ENCODE assay signal across 8 mouse cellular contexts in the genomic region with DNA sequence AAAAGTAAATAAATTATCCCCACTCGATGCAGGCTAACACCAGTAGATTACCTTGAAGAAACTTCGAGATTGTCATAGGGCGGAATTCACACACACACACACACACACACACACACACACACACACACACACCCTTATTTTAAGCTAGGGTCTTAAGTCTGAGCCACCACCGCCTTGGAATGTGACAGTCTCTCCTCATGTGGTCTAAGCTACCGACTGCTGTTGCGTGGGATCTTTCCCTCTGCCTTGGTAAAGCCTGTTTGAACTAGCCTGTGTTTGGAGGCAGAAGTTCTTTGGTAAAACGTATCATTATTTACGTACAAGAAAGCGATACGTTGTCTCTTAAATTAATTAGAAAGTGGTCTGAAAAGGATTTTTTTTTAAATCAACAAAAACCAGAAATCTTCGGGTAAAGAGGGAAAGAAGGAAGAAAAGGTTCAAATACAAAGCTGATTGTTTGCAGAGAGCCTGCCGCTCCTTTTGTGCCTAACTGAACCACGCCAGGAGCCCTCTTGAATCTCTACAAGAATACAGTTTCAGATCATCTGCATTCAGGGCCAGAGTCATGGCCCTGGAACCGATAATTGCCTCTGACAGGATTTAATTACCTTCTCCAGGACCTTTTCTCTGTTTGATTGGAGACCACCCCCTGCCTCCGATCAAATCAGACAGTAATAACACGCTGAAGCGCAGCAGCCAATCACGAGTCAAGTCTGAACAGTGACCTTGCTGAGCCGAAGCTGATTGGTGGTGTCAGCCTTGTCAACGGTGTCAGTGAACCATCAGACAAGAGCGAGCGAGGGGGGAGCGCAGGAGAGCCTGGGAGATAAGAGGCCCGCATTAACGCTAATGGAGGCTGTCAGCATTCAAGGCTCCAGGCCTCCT. TPM values are rescaled to one million over a fixed set of nuclear protein-coding genes. Genes with fewer than 3 reads are reported as not detected.
A peak's percentile ranks its signal among the peaks of the same experiment; 100 is the strongest.
DNase-seq lines count a peak whose midpoint lies in the region; ATAC-seq and TF ChIP-seq lines count a peak whose summit lies in the region.

No protein-coding gene starts in this region.

- peak; percentile 89 for DNase-seq in adrenal gland, postnatal 10 days
- peak; percentile 37 to 77 for DNase-seq in cerebellum, postnatal 4 days (ENCODE audit: low spot score in 2 of 2)
- DNase-seq in gastrocnemius, adult 2 months: peak; percentile 86
- DNase-seq in hindbrain, embryonic 14.5 days (ENCODE audit: low spot score): peak; percentile 89
- DNase-seq in layer of hippocampus, postnatal 25 days (ENCODE audit: extremely low spot score in 1 of 2, low spot score in 1 of 2): peak; percentile 59 to 62
- DNase-seq in ovary, postnatal 36 days (ENCODE audit: low spot score): peak; percentile 68

- H3K27me3 ChIP-seq in hindbrain, embryonic 14.5 days (ENCODE audit: control insufficient read depth, insufficient read depth, low read length): no peaks in the 10 kb centered on the region
- H3K27me3 ChIP-seq in lung, embryonic 16.5 days (ENCODE audit: control insufficient read depth, insufficient read depth, low read depth, low read length): no peaks in the 10 kb centered on the region

- intact Hi-C loops in gastrocnemius, adult 2 months (cut with DNase I): loop anchor here (5.0 to 10.0 kb wide), 2 partner anchors 207 to 305 kb away; no protein-coding TSS in a partner anchor

- H3K4me2 ChIP-seq in hindbrain, embryonic 14.5 days (replicated peaks): peak overlapping the region; percentile 54
- peak overlapping the region; percentile 80 for H3K4me2 ChIP-seq in lung, embryonic 16.5 days (ENCODE audit: low read depth, low read length)

- TF ChIP-seq CTCF in gastrocnemius, adult 2 months (IDR thresholded peaks at IDR 0.05): no peak

- ATAC-seq in hindbrain, embryonic 14.5 days (ENCODE audit: low FRiP score): peak; percentile 99
- ATAC-seq in lung, embryonic 16.5 days (ENCODE audit: low read depth): peak; percentile 98
- no peak for ATAC-seq in activated CD4-positive, CD25-positive, alpha-beta regulatory T cell, adult 4 months

- H3K9me3 ChIP-seq in hindbrain, embryonic 14.5 days (ENCODE audit: control insufficient read depth, low read length): no peaks in the 10 kb centered on the region
- no peaks in the 10 kb centered on the region for H3K9me3 ChIP-seq in lung, embryonic 16.5 days (ENCODE audit: control insufficient read depth, low read length)

- H3K36me3 ChIP-seq in hindbrain, embryonic 14.5 days (replicated peaks; ENCODE audit: control insufficient read depth, insufficient read depth): no peaks in the 10 kb centered on the region
- no peaks in the 10 kb centered on the region for H3K36me3 ChIP-seq in lung, embryonic 16.5 days (ENCODE audit: control insufficient read depth, insufficient read depth, low read length)

- H3K9ac ChIP-seq in hindbrain, embryonic 14.5 days: peak overlapping the region; percentile 50
- peak overlapping the region; percentile 74 for H3K9ac ChIP-seq in lung, embryonic 16.5 days (ENCODE audit: low read length)

- H3K4me3 ChIP-seq in gastrocnemius, adult 2 months: peak overlapping the region; percentile 85
- peak overlapping the region; percentile 36 for H3K4me3 ChIP-seq in hindbrain, embryonic 14.5 days (replicated peaks; ENCODE audit: low read length)
- H3K4me3 ChIP-seq in lung, embryonic 16.5 days (ENCODE audit: low read length): peak overlapping the region; percentile 60

- H3K4me1 ChIP-seq in hindbrain, embryonic 14.5 days (replicated peaks; ENCODE audit: control insufficient read depth, insufficient read depth, low read length): peaks cover 10% of the 10 kb centered on the region
- H3K4me1 ChIP-seq in lung, embryonic 16.5 days (replicated peaks; ENCODE audit: control insufficient read depth, insufficient read depth, low read length): no peaks in the 10 kb centered on the region; the same call in 1 of the 2 replicates

- 7% methylated on average over 25 of the region's 25 CpGs for WGBS in hindbrain, embryonic 14.5 days
- 4% methylated on average over 25 of the region's 25 CpGs for WGBS in lung, embryonic 16.5 days

- peak overlapping the region; percentile 87 for H3K27ac ChIP-seq in gastrocnemius, adult 2 months
- peak overlapping the region; percentile 78 for H3K27ac ChIP-seq in hindbrain, embryonic 14.5 days
- 0 out of 2 replicates have a peak overlapping the region, but pooled peaks have one; percentile 30 for H3K27ac ChIP-seq in lung, embryonic 16.5 days (ENCODE audit: low read length)

RNA-seq across cellular contexts. Expression of a gene that starts 43.1 kb away (rescaled TPM):
- total RNA-seq in adrenal gland, postnatal 10 days (2021): 10 to 100 TPM; 20.3 to 27.4 TPM
- total RNA-seq in gastrocnemius, adult 2 months (2021): 1 to 10 TPM; 2.6 to 8.5 TPM
- 138 and 149 TPM in 2 replicates for polyA plus RNA-seq in hindbrain, embryonic 14.5 days (2014; fragmentation: Nextera tagmentation; extraction: Ambion mirVana)
- total RNA-seq in layer of hippocampus, postnatal 25 days (2021): 10 to 100 TPM; 37.1 to 38.1 TPM
- polyA plus RNA-seq in lung, embryonic 16.5 days (2015; fragmentation: Nextera tagmentation; extraction: Ambion mirVana): 23.1 and 28.8 TPM in 2 replicates
- polyA plus RNA-seq in activated CD4-positive, CD25-positive, alpha-beta regulatory T cell, adult 4 months (2017; shearing (Covaris generic)): not detected

Comparison
In these comparisons a context has a peak if more than half of its experiments do, and no peak if none do; other contexts are left out.
1. H3K27ac ChIP-seq: peak in every context shown above with its lines; median percentile 87 in gastrocnemius, adult 2 months; 78 in hindbrain, embryonic 14.5 days; 30 in lung, embryonic 16.5 days.